Mouse (Mus musculus) lung, postnatal 0 days (tissue): ENCODE measurements at regions not wholly inside any gene's neighbourhood (a gene's known extent, or its start where the extent isn't known, plus 50 kb on each side); places are given as distances from the start of the nearest gene placed in this dataset.
"Not testable (repeated sequence)": the region's sequence is repeated elsewhere in the genome, so short reads cannot be mapped to it uniquely, and the experiment has no call there.

ENCODE experiments used
- ATAC-seq: fragments of 200-750 bp; cut with Nextera tagmentation; 2 replicates; pipeline ENCODE4 v1.8.0; 2017; ENCODE audit warnings: moderate library complexity
- DNase-seq: peaks from one replicate; pipeline ENCODE4 v3.0.0-alpha.2; 2016; ENCODE audit warnings: low spot score
- H3K27ac ChIP-seq: fragments of 300-500 bp; sonication (generic); 2 replicates; pipeline ENCODE4 v1.5.1; 2014; ENCODE audit warnings: antibody characterized with exemption, mild to moderate bottlenecking, low read length, mixed read lengths
- H3K27me3 ChIP-seq: fragments of 300-500 bp; sonication (generic); replicated peaks from 2 replicates; pipeline ENCODE4 v1.6.1; 2014; ENCODE audit warnings: low read length, mixed read lengths; ENCODE audit not compliant: insufficient read depth
- H3K36me3 ChIP-seq: fragments of 300-500 bp; sonication (generic); 2 replicates; pipeline ENCODE4 v1.6.1; 2014; ENCODE audit warnings: low read length, mixed read lengths; ENCODE audit not compliant: insufficient read depth
- H3K4me1 ChIP-seq: fragments of 300-500 bp; sonication (generic); 2 replicates; pipeline ENCODE4 v1.6.1; 2014; ENCODE audit warnings: antibody characterized with exemption, low read depth, low read length, mixed read lengths; ENCODE audit not compliant: insufficient read depth
- H3K4me2 ChIP-seq: fragments of 300-500 bp; sonication (generic); replicated peaks from 2 replicates; pipeline ENCODE4 v1.6.1; 2014; ENCODE audit warnings: low read depth, mild to moderate bottlenecking, low read length, moderate library complexity, mixed read lengths
- H3K4me3 ChIP-seq: fragments of 300-500 bp; sonication (generic); 2 replicates; pipeline ENCODE4 v1.5.1; 2014; ENCODE audit warnings: low read depth, low read length
- H3K9ac ChIP-seq: fragments of 300-500 bp; sonication (generic); replicated peaks from 2 replicates; pipeline ENCODE4 v1.6.1; 2014; ENCODE audit warnings: low read depth, mild to moderate bottlenecking
- H3K9me3 ChIP-seq: fragments of 300-500 bp; sonication (generic); 2 replicates; pipeline ENCODE4 v1.6.1; 2016; ENCODE audit warnings: low read length, mixed read lengths
- CTCF ChIP-seq: IDR thresholded peaks from 2 replicates; pipeline ENCODE4 v1.5.1; 2016; ENCODE audit warnings: antibody characterized with exemption, mild to moderate bottlenecking
- EP300 ChIP-seq: IDR thresholded peaks from 2 replicates; pipeline ENCODE4 v1.6.1; 2016; ENCODE audit warnings: antibody characterized with exemption, mild to moderate bottlenecking, control low read depth
- WGBS: fragments of 180-500 bp; shearing (Covaris S2); extraction: QIAGEN DNeasy Blood & Tissue Kit; methylation state at CpG from one replicate; pipeline ENCODE4 v1.1.7; 2014; 5-methylcytosine and 5-hydroxymethylcytosine counted together

GRCm38 (mm10) chr1:14109190-14109482, 1984.0 kb downstream of the 4930444P10Rik start:
- no peak for TF ChIP-seq CTCF
- no peak for TF ChIP-seq EP300
- H3K36me3 ChIP-seq = no peaks in the 10 kb centered on the region
- WGBS = 16% methylated on average over 6 of the region's 6 CpGs
- no peak overlapping the region for H3K9ac ChIP-seq
- H3K4me2 ChIP-seq = no peak overlapping the region
- H3K4me1 ChIP-seq = no peaks in the 10 kb centered on the region
- H3K27me3 ChIP-seq = no peaks in the 10 kb centered on the region
- H3K4me3 ChIP-seq = no peak overlapping the region
- DNase-seq (no peak), ATAC-seq (no peak)
- no peaks in the 10 kb centered on the region for H3K9me3 ChIP-seq
- no peak overlapping the region for H3K27ac ChIP-seq

DNA sequence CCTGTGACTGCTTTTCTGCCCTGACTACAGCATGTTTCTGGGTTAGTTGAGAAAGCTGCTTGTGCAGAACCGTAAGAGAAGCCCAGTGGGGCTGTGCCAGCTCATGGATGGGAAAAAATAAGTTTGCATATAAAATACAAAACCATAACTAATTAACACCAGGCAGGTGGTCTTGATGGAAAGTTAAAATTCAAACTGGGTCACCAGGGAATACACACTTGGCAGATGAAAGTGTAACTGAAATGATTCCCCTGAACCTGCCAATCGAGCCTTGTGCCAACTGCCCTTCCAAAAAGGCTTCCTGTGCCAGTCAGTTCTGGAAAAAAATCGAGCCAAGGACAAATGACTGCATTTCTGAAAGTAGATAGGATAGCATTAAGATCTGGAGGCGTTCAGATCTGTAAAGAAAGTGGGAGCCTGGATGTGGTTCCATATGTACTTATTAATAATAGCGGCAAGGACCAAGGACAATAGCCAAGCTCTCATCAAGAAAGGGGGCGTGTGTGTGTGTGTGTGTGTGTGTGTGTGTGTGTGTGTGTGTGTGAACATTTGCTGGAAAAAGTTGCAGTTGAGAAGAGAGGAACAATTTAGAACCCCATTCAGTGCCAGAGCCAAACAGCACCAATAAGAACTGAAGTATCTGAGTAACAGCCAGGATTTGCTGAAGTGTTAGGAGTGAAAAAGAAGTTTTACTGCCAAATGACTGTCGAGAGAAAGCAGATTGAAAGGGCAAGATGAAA, 1984.5 kb downstream of the 4930444P10Rik start:
- no peaks in the 10 kb centered on the region for H3K9me3 ChIP-seq
- H3K27me3 ChIP-seq = no peaks in the 10 kb centered on the region
- no peak for DNase-seq
- 56% methylated on average over 7 of the region's 7 CpGs for WGBS
- ATAC-seq = no peak
- no peak overlapping the region for H3K9ac ChIP-seq
- H3K4me3 ChIP-seq = no peak overlapping the region
- no peaks in the 10 kb centered on the region for H3K36me3 ChIP-seq
- no peak overlapping the region for H3K4me2 ChIP-seq
- H3K27ac ChIP-seq = no peak overlapping the region
- no peaks in the 10 kb centered on the region for H3K4me1 ChIP-seq
- TF ChIP-seq EP300 (no peak), CTCF (no peak)

GRCm38 (mm10) chr1:14105521-14105920, 1987.6 kb downstream of the 4930444P10Rik start:
- not testable (repeated sequence) for H3K9ac ChIP-seq, H3K27me3 ChIP-seq, H3K4me3 ChIP-seq, H3K4me2 ChIP-seq, H3K27ac ChIP-seq, H3K9me3 ChIP-seq, DNase-seq, H3K36me3 ChIP-seq, ATAC-seq, H3K4me1 ChIP-seq
- 84% methylated on average over 6 of the region's 6 CpGs for WGBS

DNA sequence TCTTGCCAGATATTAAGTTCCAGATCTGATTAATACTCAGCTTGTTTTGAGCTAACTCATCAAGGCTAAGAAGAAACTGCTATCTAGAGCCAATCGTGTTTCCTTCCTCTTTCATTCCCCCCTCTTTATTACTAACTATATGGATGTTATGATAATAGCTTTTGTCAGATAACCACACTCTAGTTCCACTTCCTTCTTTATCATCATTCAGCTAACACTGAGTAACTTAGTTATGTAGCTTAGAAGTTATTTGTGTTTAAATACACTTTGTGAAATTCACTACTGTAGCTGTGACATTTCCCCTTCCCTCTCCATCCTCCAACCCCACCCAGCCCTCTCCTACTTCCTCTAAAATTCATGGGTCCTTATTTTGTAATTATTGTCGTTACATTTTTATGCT, 1988.6 kb downstream of the 4930444P10Rik start:
- no peaks in the 10 kb centered on the region for H3K36me3 ChIP-seq
- H3K27ac ChIP-seq = no peak overlapping the region
- TF ChIP-seq EP300 (no peak), CTCF (no peak)
- ATAC-seq (no peak), DNase-seq (no peak)
- H3K27me3 ChIP-seq = no peaks in the 10 kb centered on the region
- no peak overlapping the region for H3K9ac ChIP-seq
- no peak overlapping the region for H3K4me2 ChIP-seq
- WGBS = 58% methylated on average over 2 of the region's 2 CpGs
- no peaks in the 10 kb centered on the region for H3K9me3 ChIP-seq
- H3K4me3 ChIP-seq = no peak overlapping the region
- no peaks in the 10 kb centered on the region for H3K4me1 ChIP-seq

- Histone ChIP-seq H3K4me2 (no peak overlapping the region), H3K36me3 (no peaks in the 10 kb centered on the region), H3K9me3 (no peaks in the 10 kb centered on the region), H3K4me3 (no peak overlapping the region), H3K4me1 (no peaks in the 10 kb centered on the region), H3K9ac (no peak overlapping the region), H3K27ac (no peak overlapping the region), H3K27me3 (no peaks in the 10 kb centered on the region)
- TF ChIP-seq CTCF (no peak), EP300 (no peak)
- 73% methylated on average over 5 of the region's 5 CpGs for WGBS
- ATAC-seq = no peak
- no peak for DNase-seq
These were observed 1994.1 kb downstream of the 4930444P10Rik start for GRCm38 (mm10) chr1:14099031-14099430.

GRCm38 (mm10) chr1:14097567-14098228, 1995.4 kb downstream of the 4930444P10Rik start:
- Histone ChIP-seq H3K27ac (no peak overlapping the region), H3K27me3 (no peaks in the 10 kb centered on the region), H3K4me3 (no peak overlapping the region), H3K36me3 (no peaks in the 10 kb centered on the region), H3K9me3 (no peaks in the 10 kb centered on the region), H3K4me2 (no peak overlapping the region), H3K9ac (no peak overlapping the region), H3K4me1 (no peaks in the 10 kb centered on the region)
- no peak for DNase-seq
- TF ChIP-seq EP300 (no peak), CTCF (no peak)
- no peak for ATAC-seq
- 41% methylated on average over 5 of the region's 5 CpGs for WGBS
